Mouse (Mus musculus): ENCODE results near the gene Gpx1.

GRCm38 (mm10) chr9:108325811-108326210, 12.9 kb upstream of the Gpx1 start:
- no peak for TF ChIP-seq CTCF (IDR thresholded peaks at IDR 0.05; ENCODE audit: borderline replicate concordance, extremely low read depth, insufficient read depth, insufficient read length)
- TF ChIP-seq POLR2A (IDR thresholded peaks at IDR 0.05; ENCODE audit: borderline replicate concordance, extremely low read depth, insufficient read depth, insufficient read length, poor library complexity, severe bottlenecking): no peak

All from brain, embryonic 14.5 days (tissue).